In genomic region chr11:72569671-72570318, GRCm38 (mm10) we compare ENCODE assay signal across 12 mouse cellular contexts. TPM values are rescaled to one million over a fixed set of nuclear protein-coding genes. Genes with fewer than 3 reads are reported as not detected.
DNase-seq lines count a peak whose midpoint lies in the region; ATAC-seq and TF ChIP-seq lines count a peak whose summit lies in the region.
"Had no signal": no experiment of that assay in that cellular context is flagged by ENCODE, and none has a peak within 500 bp of the region (broad histone marks: within the 10 kb centered on the region; RNA-seq: fewer than 3 reads in every experiment).

No protein-coding gene starts in this region.

- no peak overlapping the region for H3K4me2 ChIP-seq in midbrain, postnatal 0 days (ENCODE audit: low read depth, low read length, poor library complexity, severe bottlenecking)
- H3K4me2 ChIP-seq in liver, embryonic 13.5 days = peak overlapping the region; percentile 46; the same call in 1 of the 2 replicates
- H3K4me2 ChIP-seq in neural tube, embryonic 14.5 days (ENCODE audit: low read depth, low read length) = peak overlapping the region; percentile 40; the same call in 1 of the 2 replicates

- no peak overlapping the region for H3K9ac ChIP-seq in midbrain, postnatal 0 days (replicated peaks; ENCODE audit: low read length, poor library complexity, severe bottlenecking)
- H3K9ac ChIP-seq in liver, embryonic 13.5 days = no peak overlapping the region
- H3K9ac ChIP-seq in neural tube, embryonic 14.5 days (replicated peaks; ENCODE audit: low read depth, low read length) = no peak overlapping the region; the same call in 1 of the 2 replicates
- H3K9ac ChIP-seq: kidney, embryonic 15.5 days; limb, embryonic 15.5 days; stomach, embryonic 15.5 days had no signal

- no peak for TF ChIP-seq CTCF in midbrain, postnatal 0 days (IDR thresholded peaks at IDR 0.05)

- no peaks in the 10 kb centered on the region for H3K36me3 ChIP-seq in midbrain, embryonic 10.5 days
- no peaks in the 10 kb centered on the region for H3K36me3 ChIP-seq in midbrain, postnatal 0 days (ENCODE audit: insufficient read depth, low read length)
- no peaks in the 10 kb centered on the region for H3K36me3 ChIP-seq in liver, embryonic 13.5 days
- H3K36me3 ChIP-seq in neural tube, embryonic 14.5 days (ENCODE audit: control insufficient read depth, insufficient read depth, low read length) = no peaks in the 10 kb centered on the region
- H3K36me3 ChIP-seq: kidney, embryonic 15.5 days; limb, embryonic 15.5 days; stomach, embryonic 15.5 days had no signal

- no peak overlapping the region for H3K4me3 ChIP-seq in midbrain, embryonic 10.5 days
- no peak overlapping the region; the same call in 1 of the 2 replicates for H3K4me3 ChIP-seq in midbrain, postnatal 0 days (ENCODE audit: low read depth, low read length)
- H3K4me3 ChIP-seq in liver, embryonic 13.5 days (replicated peaks) = no peak overlapping the region
- H3K4me3 ChIP-seq in neural tube, embryonic 14.5 days (ENCODE audit: low read depth, low read length) = no peak overlapping the region

- H3K9me3 ChIP-seq in midbrain, embryonic 10.5 days (replicated peaks) = no peaks in the 10 kb centered on the region
- H3K9me3 ChIP-seq in midbrain, postnatal 0 days (ENCODE audit: low read length) = no peaks in the 10 kb centered on the region
- H3K9me3 ChIP-seq in liver, embryonic 13.5 days (replicated peaks) = no peaks in the 10 kb centered on the region
- no peaks in the 10 kb centered on the region for H3K9me3 ChIP-seq in neural tube, embryonic 14.5 days (ENCODE audit: control insufficient read depth, low read length)
- H3K9me3 ChIP-seq: kidney, embryonic 15.5 days; limb, embryonic 15.5 days; stomach, embryonic 15.5 days had no signal

- ATAC-seq in midbrain, postnatal 0 days (ENCODE audit: low FRiP score) = no peak
- no peak for ATAC-seq in liver, embryonic 13.5 days (ENCODE audit: low read depth)
- ATAC-seq in neural tube, embryonic 14.5 days (ENCODE audit: low read depth) = no peak

- H3K27me3 ChIP-seq in midbrain, embryonic 10.5 days (ENCODE audit: low read depth, poor library complexity, severe bottlenecking) = peaks cover 11% of the 10 kb centered on the region; the same call in 1 of the 2 replicates
- H3K27me3 ChIP-seq in midbrain, postnatal 0 days (ENCODE audit: insufficient read depth, low read length) = no peaks in the 10 kb centered on the region
- no peaks in the 10 kb centered on the region for H3K27me3 ChIP-seq in liver, embryonic 13.5 days
- no peaks in the 10 kb centered on the region for H3K27me3 ChIP-seq in neural tube, embryonic 14.5 days (ENCODE audit: control insufficient read depth, insufficient read depth, low read length)
- H3K27me3 ChIP-seq: limb, embryonic 15.5 days; stomach, embryonic 15.5 days had no signal

- peak; percentile 6 for DNase-seq in embryo, embryonic 10 days (ENCODE audit: low spot score)
- no peak for DNase-seq in embryo, embryonic 9.5 days (ENCODE audit: extremely low spot score)
- no peak for DNase-seq in midbrain, embryonic 10.5 days (ENCODE audit: low spot score)
- DNase-seq in midbrain, postnatal 0 days (ENCODE audit: low spot score) = no peak
- no peak for DNase-seq in liver, embryonic 13.5 days
- DNase-seq in cerebellum, adult 18-20 months = no peak
- no peak for DNase-seq in c-Kit-positive CD71-positive TER-119-positive erythroid progenitor cells, embryonic 14.5 days (ENCODE audit: low spot score)

- peaks cover 8% of the 10 kb centered on the region; the same call in 1 of the 2 replicates for H3K4me1 ChIP-seq in midbrain, embryonic 10.5 days
- no peaks in the 10 kb centered on the region for H3K4me1 ChIP-seq in midbrain, postnatal 0 days (ENCODE audit: insufficient read depth, low read length)
- peaks cover 24% of the 10 kb centered on the region; the same call in 1 of the 2 replicates for H3K4me1 ChIP-seq in liver, embryonic 13.5 days (replicated peaks)
- no peaks in the 10 kb centered on the region for H3K4me1 ChIP-seq in neural tube, embryonic 14.5 days (ENCODE audit: control insufficient read depth, insufficient read depth, low read length)
- H3K4me1 ChIP-seq: stomach, embryonic 15.5 days had no signal

- H3K27ac ChIP-seq in midbrain, embryonic 10.5 days (replicated peaks) = peak overlapping the region; percentile 71; the same call in 1 of the 2 replicates
- no peak overlapping the region for H3K27ac ChIP-seq in midbrain, postnatal 0 days (ENCODE audit: low read depth, low read length)
- no peak overlapping the region for H3K27ac ChIP-seq in liver, embryonic 13.5 days
- H3K27ac ChIP-seq in neural tube, embryonic 14.5 days (ENCODE audit: low read depth, low read length) = no peak overlapping the region
- H3K27ac ChIP-seq: kidney, embryonic 15.5 days; layer of hippocampus, adult 2 months; limb, embryonic 15.5 days; stomach, embryonic 15.5 days had no signal

- WGBS in midbrain, embryonic 10.5 days = 66% methylated on average over 11 of the region's 11 CpGs
- WGBS in midbrain, postnatal 0 days = 73% methylated on average over 11 of the region's 11 CpGs
- 64% methylated on average over 11 of the region's 11 CpGs for WGBS in liver, embryonic 13.5 days (ENCODE audit: insufficient replicate concordance)
- WGBS in neural tube, embryonic 14.5 days = 68% methylated on average over 11 of the region's 11 CpGs

RNA-seq across cellular contexts. Expression of gene Spns3, which starts 19.5 kb away (rescaled TPM):
- 0.06 TPM in 1 of 2 replicates, not detected in the other for polyA plus RNA-seq in midbrain, embryonic 10.5 days (2016; fragmentation: Nextera tagmentation; extraction: Ambion mirVana)
- total RNA-seq in midbrain, postnatal 0 days (2014; rRNA removed) = 0.22 and 0.24 TPM in 2 replicates
- not detected in 2 replicates for polyA plus RNA-seq in midbrain, postnatal 0 days (2015; fragmentation: Nextera tagmentation; extraction: Ambion mirVana)
- 1.5 and 2.0 TPM in 2 replicates for polyA plus RNA-seq in liver, embryonic 13.5 days (2015; fragmentation: Nextera tagmentation; extraction: Ambion mirVana)
- 0.11 TPM in 1 of 2 replicates, not detected in the other for polyA plus RNA-seq in neural tube, embryonic 14.5 days (2014; fragmentation: Nextera tagmentation; extraction: Ambion mirVana)

RNA-seq across cellular contexts. Expression of gene Ube2g1, which starts 37.3 kb away (rescaled TPM):
- polyA plus RNA-seq in midbrain, embryonic 10.5 days (2016; fragmentation: Nextera tagmentation; extraction: Ambion mirVana) = 90.6 and 94.0 TPM in 2 replicates
- total RNA-seq in midbrain, postnatal 0 days (2014; rRNA removed) = 44.2 and 46.0 TPM in 2 replicates
- polyA plus RNA-seq in midbrain, postnatal 0 days (2015; fragmentation: Nextera tagmentation; extraction: Ambion mirVana) = 57.3 and 64.5 TPM in 2 replicates
- polyA plus RNA-seq in liver, embryonic 13.5 days (2015; fragmentation: Nextera tagmentation; extraction: Ambion mirVana) = 24.8 and 33.3 TPM in 2 replicates
- polyA plus RNA-seq in neural tube, embryonic 14.5 days (2014; fragmentation: Nextera tagmentation; extraction: Ambion mirVana) = 90.0 and 109 TPM in 2 replicates
